In genomic region chr19:5784958-5785577, GRCm38 (mm10) we compare ENCODE assay signal across 13 mouse cellular contexts.
"Had no signal": no experiment of that assay in that cellular context is flagged by ENCODE, and none has a peak within 500 bp of the region (broad histone marks: within the 10 kb centered on the region; RNA-seq: fewer than 3 reads in every experiment).

No protein-coding gene starts in this region.

- H3K9ac ChIP-seq: liver, embryonic 13.5 days; liver, postnatal 0 days; neural tube, embryonic 15.5 days; stomach, embryonic 15.5 days had no signal

- H3K4me1 ChIP-seq: neural tube, embryonic 15.5 days had no signal

- H3K27me3 ChIP-seq: neural tube, embryonic 15.5 days; stomach, embryonic 15.5 days had no signal

- H3K36me3 ChIP-seq: liver, embryonic 13.5 days; midbrain, embryonic 10.5 days; neural tube, embryonic 15.5 days; stomach, embryonic 15.5 days had no signal

- DNase-seq: kidney, adult 9 months; kidney, postnatal 10 days; kidney, postnatal 4 days; liver; liver, embryonic 13.5 days; liver, postnatal 0 days; lung, postnatal 4 days; midbrain, embryonic 14.5 days; right cerebral cortex, postnatal 4 days had no signal

- H3K4me2 ChIP-seq: liver, embryonic 13.5 days; neural tube, embryonic 15.5 days; stomach, embryonic 15.5 days had no signal

- H3K4me3 ChIP-seq: liver, embryonic 13.5 days; midbrain, embryonic 10.5 days; myocyte; neural tube, embryonic 15.5 days; stomach, embryonic 15.5 days had no signal

- H3K27ac ChIP-seq: liver, embryonic 13.5 days; midbrain, embryonic 10.5 days; neural tube, embryonic 15.5 days; stomach, embryonic 15.5 days had no signal

- H3K9me3 ChIP-seq: liver, embryonic 13.5 days; midbrain, embryonic 10.5 days; neural tube, embryonic 15.5 days; stomach, embryonic 15.5 days had no signal

- ATAC-seq: liver, postnatal 0 days had no signal
